Mouse (Mus musculus) forebrain, embryonic 12.5 days (tissue): ENCODE measurements around the gene Rrp1. TPM values are rescaled to one million over a fixed set of nuclear protein-coding genes. Genes with fewer than 3 reads are reported as not detected.
"Not testable (repeated sequence)": the region's sequence is repeated elsewhere in the genome, so short reads cannot be mapped to it uniquely, and the experiment has no call there.

Experiments used
- ATAC-seq: fragments of 200-750 bp; cut with Nextera tagmentation; 2 replicates; pipeline ENCODE4 v1.8.0; 2017; ENCODE audit warnings: moderate TSS enrichment; ENCODE audit not compliant: low FRiP score
- H3K27ac ChIP-seq: fragments of 300-500 bp; sonication (generic); 2 replicates; pipeline ENCODE4 v1.5.1; 2016; ENCODE audit warnings: mild to moderate bottlenecking
- H3K27me3 ChIP-seq: fragments of 300-500 bp; sonication (generic); 2 replicates; pipeline ENCODE4 v1.6.1; 2016; ENCODE audit warnings: mild to moderate bottlenecking
- H3K36me3 ChIP-seq: fragments of 300-500 bp; sonication (generic); replicated peaks from 2 replicates; pipeline ENCODE4 v1.6.1; 2016; ENCODE audit warnings: mild to moderate bottlenecking
- H3K4me1 ChIP-seq: fragments of 300-500 bp; sonication (generic); 2 replicates; pipeline ENCODE4 v1.6.1; 2016
- H3K4me2 ChIP-seq: fragments of 300-500 bp; sonication (generic); 2 replicates; pipeline ENCODE4 v1.6.1; 2016; ENCODE audit warnings: mild to moderate bottlenecking, moderate library complexity
- H3K4me3 ChIP-seq: fragments of 300-500 bp; sonication (generic); replicated peaks from 2 replicates; pipeline ENCODE4 v1.5.1; 2016; ENCODE audit warnings: mild to moderate bottlenecking
- H3K9ac ChIP-seq: fragments of 300-500 bp; sonication (generic); 2 replicates; pipeline ENCODE4 v1.6.1; 2016; ENCODE audit warnings: mild to moderate bottlenecking
- H3K9me3 ChIP-seq: fragments of 300-500 bp; sonication (generic); 2 replicates; pipeline ENCODE4 v1.6.1; 2016
- WGBS: fragments of 180-500 bp; shearing (Covaris S2); methylation state at CpG from one replicate; pipeline ENCODE4 v1.1.7; 2016; 5-methylcytosine and 5-hydroxymethylcytosine counted together
- polyA plus RNA-seq: library from polyadenylated mRNA; unstranded; fragments of >200 nt; fragmentation: Nextera tagmentation; extraction: Ambion mirVana; gene quantifications from 2 replicates; pipeline ENCODE4 v1.2.1, GENCODE M21; 2016

The Rrp1 gene
- polyA plus RNA-seq, 1 experiment from 2014 or later = 326 TPM

GRCm38 (mm10) chr10:78420929-78421328 is 8.1 kb upstream of the Rrp1 start:
- Histone ChIP-seq H3K4me2 (no peak overlapping the region), H3K9me3 (no peaks in the 10 kb centered on the region), H3K27ac (no peak overlapping the region), H3K4me3 (no peak overlapping the region), H3K4me1 (peaks cover 5% of the 10 kb centered on the region), H3K27me3 (no peaks in the 10 kb centered on the region), H3K36me3 (no peaks in the 10 kb centered on the region), H3K9ac (no peak overlapping the region)
- no peak for ATAC-seq
- 80% methylated on average over 2 of the region's 2 CpGs for WGBS

GRCm38 (mm10) chr10:78418791-78419190 is 5.9 kb upstream of the Rrp1 start:
- Histone ChIP-seq H3K9ac (no peak overlapping the region), H3K9me3 (no peaks in the 10 kb centered on the region), H3K36me3 (no peaks in the 10 kb centered on the region), H3K27me3 (no peaks in the 10 kb centered on the region), H3K4me3 (no peak overlapping the region), H3K27ac (no peak overlapping the region), H3K4me1 (no peaks in the 10 kb centered on the region), H3K4me2 (no peak overlapping the region)
- ATAC-seq = no peak
- 90% methylated on average over 2 of the region's 2 CpGs for WGBS

- WGBS = 65% methylated on average over 5 of the region's 5 CpGs
- Histone ChIP-seq H3K36me3 (no peaks in the 10 kb centered on the region), H3K4me3 (no peak overlapping the region), H3K9me3 (no peaks in the 10 kb centered on the region), H3K9ac (no peak overlapping the region), H3K27me3 (no peaks in the 10 kb centered on the region), H3K27ac (no peak overlapping the region), H3K4me2 (no peak overlapping the region), H3K4me1 (peaks cover 3% of the 10 kb centered on the region; the same call in 1 of the 2 replicates)
- no peak for ATAC-seq
Observed at GRCm38 (mm10) chr10:78417888-78418287, 5.0 kb upstream of the Rrp1 start.

- H3K27ac ChIP-seq, H3K27me3 ChIP-seq, ATAC-seq, H3K4me3 ChIP-seq, H3K4me2 ChIP-seq, H3K9ac ChIP-seq, H3K9me3 ChIP-seq: not testable (repeated sequence)
- H3K36me3 ChIP-seq = peaks cover 12% of the 10 kb centered on the region
- peaks cover 14% of the 10 kb centered on the region for H3K4me1 ChIP-seq
- 88% methylated on average over 3 of the region's 4 CpGs for WGBS
Observed at GRCm38 (mm10) chr10:78414936-78415335, 2.1 kb upstream of the Rrp1 start.

- Histone ChIP-seq H3K36me3 (peaks cover 30% of the 10 kb centered on the region), H3K27me3 (no peaks in the 10 kb centered on the region), H3K4me3 (peak overlapping the region; percentile 91), H3K9ac (no peak overlapping the region), H3K9me3 (no peaks in the 10 kb centered on the region), H3K27ac (peak overlapping the region; percentile 15; the same call in 1 of the 2 replicates), H3K4me1 (peaks cover 14% of the 10 kb centered on the region), H3K4me2 (peak overlapping the region; percentile 83)
- ATAC-seq = no peak
- WGBS = 46% methylated on average over 7 of the region's 7 CpGs
Observed at GRCm38 (mm10) chr10:78413152-78413520, 293 bp upstream of the Rrp1 start.

GRCm38 (mm10) chr10:78411851-78412250 is 992 bp downstream of the Rrp1 start:
- Histone ChIP-seq H3K27ac (0 out of 2 replicates have a peak overlapping the region, but pooled peaks have one; percentile 78), H3K27me3 (no peaks in the 10 kb centered on the region), H3K36me3 (peaks cover 43% of the 10 kb centered on the region), H3K4me1 (peaks cover 14% of the 10 kb centered on the region), H3K4me3 (peak overlapping the region; percentile 91), H3K9ac (peak overlapping the region; percentile 89), H3K9me3 (no peaks in the 10 kb centered on the region), H3K4me2 (peak overlapping the region; percentile 83)
- 13% methylated on average over 8 of the region's 8 CpGs for WGBS
- ATAC-seq = 0 out of 2 replicates have a peak, but pooled peaks have one; percentile 15

- Histone ChIP-seq H3K9ac (no peak overlapping the region), H3K9me3 (no peaks in the 10 kb centered on the region), H3K27ac (no peak overlapping the region), H3K4me3 (no peak overlapping the region), H3K36me3 (peaks cover 67% of the 10 kb centered on the region), H3K4me2 (no peak overlapping the region), H3K27me3 (no peaks in the 10 kb centered on the region), H3K4me1 (peaks cover 14% of the 10 kb centered on the region)
- 89% methylated on average over 9 of the region's 9 CpGs for WGBS
- ATAC-seq = no peak
Observed at GRCm38 (mm10) chr10:78409035-78409788, 3.6 kb downstream of the Rrp1 start.

GRCm38 (mm10) chr10:78407132-78407531 is 5.7 kb downstream of the Rrp1 start:
- H3K9me3 ChIP-seq = no peaks in the 10 kb centered on the region
- peaks cover 88% of the 10 kb centered on the region for H3K36me3 ChIP-seq
- WGBS = 93% methylated on average over 4 of the region's 4 CpGs
- no peak overlapping the region for H3K4me3 ChIP-seq
- H3K27me3 ChIP-seq = no peaks in the 10 kb centered on the region
- H3K9ac ChIP-seq = no peak overlapping the region
- H3K4me1 ChIP-seq = peaks cover 11% of the 10 kb centered on the region
- H3K4me2 ChIP-seq = no peak overlapping the region
- no peak for ATAC-seq
- H3K27ac ChIP-seq = no peak overlapping the region

GRCm38 (mm10) chr10:78406152-78406551 is 6.7 kb downstream of the Rrp1 start:
- ATAC-seq = no peak
- Histone ChIP-seq H3K27me3 (no peaks in the 10 kb centered on the region), H3K9me3 (no peaks in the 10 kb centered on the region), H3K4me3 (no peak overlapping the region), H3K4me2 (no peak overlapping the region), H3K27ac (no peak overlapping the region), H3K9ac (no peak overlapping the region), H3K4me1 (peaks cover under 1% of the 10 kb centered on the region; the same call in 1 of the 2 replicates), H3K36me3 (peaks cover 97% of the 10 kb centered on the region)
- 93% methylated on average over 6 of the region's 6 CpGs for WGBS

GRCm38 (mm10) chr10:78402301-78402922 is 10.4 kb downstream of the Rrp1 start:
- Histone ChIP-seq H3K4me1 (peaks cover 10% of the 10 kb centered on the region), H3K4me3 (no peak overlapping the region), H3K9ac (no peak overlapping the region), H3K27ac (no peak overlapping the region), H3K27me3 (no peaks in the 10 kb centered on the region), H3K4me2 (no peak overlapping the region), H3K36me3 (peaks cover 82% of the 10 kb centered on the region), H3K9me3 (no peaks in the 10 kb centered on the region)
- 92% methylated on average over 14 of the region's 14 CpGs for WGBS
- no peak for ATAC-seq

- Histone ChIP-seq H3K9me3 (no peaks in the 10 kb centered on the region), H3K27me3 (no peaks in the 10 kb centered on the region), H3K4me1 (peaks cover 11% of the 10 kb centered on the region), H3K9ac (no peak overlapping the region), H3K4me2 (no peak overlapping the region), H3K27ac (no peak overlapping the region), H3K36me3 (peaks cover 69% of the 10 kb centered on the region), H3K4me3 (no peak overlapping the region)
- WGBS = 94% methylated on average over 2 of the region's 2 CpGs
- no peak for ATAC-seq
Observed at GRCm38 (mm10) chr10:78401127-78401526, 11.7 kb downstream of the Rrp1 start.

- no peak overlapping the region for H3K4me3 ChIP-seq
- WGBS = 45% methylated on average over 17 of the region's 17 CpGs
- H3K4me1 ChIP-seq = peaks cover 20% of the 10 kb centered on the region
- H3K4me2 ChIP-seq = no peak overlapping the region
- H3K9ac ChIP-seq = no peak overlapping the region
- H3K27me3 ChIP-seq = no peaks in the 10 kb centered on the region
- ATAC-seq = no peak
- H3K9me3 ChIP-seq = no peaks in the 10 kb centered on the region
- H3K27ac ChIP-seq = no peak overlapping the region
- H3K36me3 ChIP-seq = peaks cover 52% of the 10 kb centered on the region
Observed at GRCm38 (mm10) chr10:78399090-78399657, 13.7 kb downstream of the Rrp1 start.
